Mouse (Mus musculus): ENCODE measurements at regions not wholly inside any gene's neighbourhood (a gene's known extent, or its start where the extent isn't known, plus 50 kb on each side); places are given as distances from the start of the nearest gene placed in this dataset.

GRCm38 (mm10) chr3:56433495-56433894 lies 250.0 kb upstream of the Nbea start:
- DNase-seq (ENCODE audit: low read depth, low spot score): no peak

- no peak for DNase-seq (ENCODE audit: low read depth, low spot score)
Observed at GRCm38 (mm10) chr3:56427201-56427600, 243.7 kb upstream of the Nbea start.

DNA sequence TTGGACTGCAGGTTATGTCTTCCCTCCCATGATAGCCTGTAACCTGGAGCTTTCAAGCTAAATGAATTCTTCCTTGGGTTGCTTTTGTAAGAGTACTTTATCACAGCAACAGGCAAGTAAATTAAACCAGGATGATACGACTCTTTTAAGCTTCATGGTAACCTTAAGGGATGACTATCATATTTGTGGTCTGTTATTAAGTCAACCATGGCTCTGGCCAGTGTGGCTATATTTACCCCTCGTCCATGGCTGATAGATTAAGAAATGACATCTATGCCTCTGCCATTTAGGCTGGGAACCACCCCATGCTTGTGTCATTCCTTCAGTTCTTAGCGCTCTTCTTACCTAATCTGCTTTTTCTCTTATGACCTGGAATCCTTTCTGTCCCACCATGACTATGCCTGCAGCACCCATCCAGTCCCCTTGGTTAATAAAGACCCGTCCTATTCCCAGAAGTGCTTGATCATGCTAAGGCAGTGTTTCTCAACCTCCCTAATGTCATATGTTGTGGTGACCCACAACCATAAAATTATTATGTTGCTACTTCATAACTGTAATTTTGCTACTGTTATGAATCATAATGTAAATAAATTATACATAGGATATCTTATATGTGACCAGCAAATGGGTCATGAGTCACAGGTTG lies 214.5 kb upstream of the Nbea start:
- DNase-seq (ENCODE audit: low read depth, low spot score): no peak

- no peak for DNase-seq (ENCODE audit: low read depth, low spot score)
Observed at GRCm38 (mm10) chr3:56393134-56393533, 209.6 kb upstream of the Nbea start.

- no peak for DNase-seq (ENCODE audit: low read depth, low spot score)
Observed at GRCm38 (mm10) chr3:56380316-56380715, 196.8 kb upstream of the Nbea start.

DNA sequence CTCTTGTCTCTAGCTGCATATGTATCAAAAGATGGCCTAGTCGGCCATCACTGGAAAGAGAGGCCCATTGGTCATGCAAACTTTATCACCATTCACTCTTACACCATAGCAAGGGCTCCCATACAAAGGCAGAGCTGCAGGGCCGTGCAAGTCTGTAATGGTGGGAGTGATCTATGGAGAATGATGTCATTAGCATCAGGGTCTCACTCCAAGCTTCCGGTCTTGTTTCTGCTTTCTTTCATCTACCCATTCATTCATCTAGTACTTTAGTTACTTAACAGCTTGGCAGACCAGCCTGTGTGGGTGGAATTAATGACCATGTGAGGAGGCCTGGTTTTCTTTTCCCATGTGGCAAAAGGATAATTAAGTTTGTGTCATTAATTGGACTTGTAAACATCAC lies 196.0 kb upstream of the Nbea start:
- DNase-seq (ENCODE audit: low read depth, low spot score): no peak

DNA sequence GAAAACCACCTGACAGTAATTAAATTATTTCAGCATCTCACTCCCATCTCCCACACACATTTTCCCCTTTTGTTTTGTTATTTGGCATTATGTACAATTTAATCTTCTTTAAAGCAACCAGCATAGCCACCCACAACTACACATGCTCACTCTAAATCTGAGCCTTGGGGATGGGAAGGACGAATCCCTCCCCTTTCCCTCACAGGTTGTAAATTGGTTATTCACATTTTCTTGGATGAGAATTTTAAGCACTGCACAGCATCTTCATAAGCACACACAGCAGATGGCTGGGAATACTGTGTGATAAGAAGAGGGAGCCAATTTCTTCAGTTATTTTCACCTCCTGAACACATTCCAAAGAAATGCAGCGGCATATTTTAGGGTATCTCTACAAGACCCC lies 179.0 kb upstream of the Nbea start:
- DNase-seq (ENCODE audit: low read depth, low spot score): no peak

DNA sequence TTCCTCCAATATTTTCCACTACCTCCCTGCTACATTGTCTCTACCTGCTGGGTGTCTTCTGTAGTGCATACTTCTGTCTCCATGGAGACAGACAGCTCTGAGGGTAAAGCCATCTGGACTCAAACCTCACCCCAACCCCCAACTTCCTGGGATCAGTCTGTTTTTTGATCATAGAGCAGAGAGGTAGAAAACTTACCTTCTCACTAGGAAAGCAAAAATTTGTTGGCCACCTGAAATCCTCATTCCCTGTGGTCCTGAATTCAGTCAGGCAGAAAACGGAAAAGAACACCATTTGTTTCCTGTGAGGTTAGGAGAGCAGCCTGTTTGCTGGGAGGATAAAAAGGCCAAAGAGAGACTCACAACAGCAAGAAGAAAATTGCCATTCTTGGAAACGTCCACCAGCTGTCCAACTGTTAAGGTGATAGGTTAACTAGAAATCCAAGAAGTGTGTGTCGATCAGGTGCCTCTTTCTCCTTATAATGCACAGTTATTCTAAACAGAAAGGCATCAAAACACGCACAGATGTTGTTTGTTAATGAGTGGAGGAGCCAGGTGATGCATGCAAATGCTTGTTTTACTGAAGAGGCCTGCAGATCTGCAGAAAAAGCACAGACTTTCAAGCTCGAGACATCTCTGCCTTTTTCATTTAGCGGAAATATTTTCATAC lies 173.7 kb upstream of the Nbea start:
- no peak for DNase-seq (ENCODE audit: low read depth, low spot score)

DNA sequence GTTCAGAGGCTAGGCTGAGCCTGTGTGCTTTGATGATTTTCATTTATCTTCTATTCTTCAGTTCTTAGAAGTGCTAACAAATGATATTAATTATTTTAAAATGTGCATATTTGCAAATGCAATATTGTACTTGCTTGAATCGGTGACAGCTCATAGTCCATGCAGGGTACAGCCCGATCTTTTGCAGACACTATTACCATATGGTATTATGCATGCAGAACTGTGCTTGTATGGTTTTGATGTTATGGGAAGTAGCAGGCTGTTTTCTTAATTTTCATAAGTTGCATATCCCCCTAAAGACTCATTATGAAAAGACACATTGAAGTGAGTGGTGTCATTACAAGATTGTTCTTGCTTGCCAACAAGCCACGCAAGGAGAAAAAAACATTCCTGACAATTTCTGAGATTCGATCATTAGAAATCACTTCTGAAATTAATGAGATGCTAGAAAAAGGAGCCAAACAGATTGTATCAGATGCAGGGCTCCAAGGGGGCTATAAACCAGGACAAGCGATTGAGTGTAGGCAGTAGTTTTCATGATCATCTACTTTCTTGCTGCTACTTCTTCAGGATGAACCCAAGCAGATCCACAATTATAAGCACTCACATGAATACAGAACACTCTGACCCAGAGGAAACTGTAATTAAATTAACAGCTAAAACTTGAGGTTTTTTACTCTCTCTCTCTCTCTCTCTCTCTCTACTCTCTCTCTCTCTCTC lies 172.8 kb upstream of the Nbea start:
- no peak for DNase-seq (ENCODE audit: low read depth, low spot score)

Data from WW6 (cell line).